Mouse (Mus musculus) ovary, adult 2 months (tissue): Measurements from ENCODE around the gene Rdh14. TPM values are rescaled to one million over a fixed set of nuclear protein-coding genes. Genes with fewer than 3 reads are reported as not detected.

Experiments
- polyA plus RNA-seq: library from polyadenylated mRNA; depleted of rRNA; stranded (reverse); fragments of >200 nt; gene quantifications from 2 replicates; pipeline ENCODE4 v1.2.3, GENCODE M21; 2012; rRNA removed

The Rdh14 gene
- 21.3 and 30.2 TPM in 2 replicates for polyA plus RNA-seq

DNA sequence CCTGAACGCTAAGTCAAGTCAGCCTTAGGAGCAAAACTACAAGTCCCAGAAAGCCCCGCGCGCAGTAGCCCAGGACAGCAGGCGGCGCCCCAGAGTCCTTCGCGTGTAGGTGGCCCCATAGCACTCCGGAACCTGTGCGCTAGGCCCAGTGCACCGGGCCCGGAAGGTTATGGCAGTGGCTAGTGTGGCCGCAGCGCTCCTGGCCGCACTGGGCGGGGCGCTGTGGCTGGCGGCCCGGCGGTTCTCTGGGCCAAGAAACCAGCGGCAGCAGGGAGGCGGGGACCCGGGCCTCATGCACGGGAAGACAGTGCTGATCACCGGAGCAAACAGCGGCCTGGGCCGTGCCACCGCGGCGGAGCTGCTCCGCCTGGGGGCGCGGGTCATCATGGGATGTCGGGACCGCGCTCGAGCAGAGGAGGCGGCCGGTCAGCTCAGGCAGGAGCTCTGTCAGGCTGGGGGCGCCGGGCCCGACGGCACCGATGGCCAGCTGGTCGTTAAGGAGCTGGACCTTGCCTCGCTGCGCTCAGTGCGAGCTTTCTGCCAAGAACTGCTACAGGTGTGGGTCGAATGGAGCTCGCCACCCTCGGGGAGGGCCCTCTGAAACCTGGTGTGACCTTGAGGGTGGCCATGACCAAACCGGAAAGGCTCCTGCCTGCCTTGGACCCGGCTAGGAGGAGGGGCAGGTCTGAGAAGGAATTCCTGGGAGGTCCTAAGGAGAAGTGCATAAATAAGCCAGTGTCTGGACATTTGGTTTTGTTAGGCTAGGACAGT is at the start of gene Rdh14:
Gene Rdh14 (plus strand): TSS at position 102 of the 771 bp plus-strand sequence.

DNA sequence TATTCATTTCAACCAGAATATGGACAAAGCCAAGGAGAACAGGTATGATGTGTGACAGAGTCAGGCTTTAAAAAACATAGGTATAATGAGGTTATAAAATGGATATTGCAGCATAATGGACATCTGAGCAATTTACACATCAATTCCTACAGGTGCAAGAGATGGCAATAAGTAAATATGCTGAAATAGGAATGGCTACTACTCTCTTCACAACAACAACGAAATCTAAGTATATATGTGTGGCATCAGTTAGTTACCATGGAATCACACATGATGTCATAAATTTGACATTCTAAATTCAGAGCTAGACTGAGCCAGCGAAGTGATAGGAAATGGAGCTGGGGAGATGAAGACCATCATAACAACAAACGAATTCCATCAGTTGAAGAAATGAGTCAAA is 20.9 kb upstream of the Rdh14 start, which contains the start of gene Nt5c1b:
Gene Nt5c1b (plus strand): TSS at position 301 of the 400 bp plus-strand sequence.

Other genes starting within 250 kb of the Rdh14 start
- not detected in 2 replicates for gene Nt5c1b, start 20.8 kb upstream of the Rdh14 start, polyA plus RNA-seq